Mouse (Mus musculus): ENCODE results near the gene Rab40c. TPM values are rescaled to one million over a fixed set of nuclear protein-coding genes. Genes with fewer than 3 reads are reported as not detected.

Gene Rab40c
- polyA plus RNA-seq, 1 experiment from 2014 or later = 6.6 TPM

GRCm38 (mm10) chr17:25834595-25835222, 84.8 kb downstream of the Rab40c start:
- peaks cover 49% of the 10 kb centered on the region for H3K36me3 ChIP-seq (replicated peaks)
- no peak for ATAC-seq (ENCODE audit: insufficient read depth)
- peak overlapping the region; percentile 92 for H3K4me2 ChIP-seq
- H3K9me3 ChIP-seq (replicated peaks) = no peaks in the 10 kb centered on the region
- peak overlapping the region; percentile 72 for H3K4me3 ChIP-seq (replicated peaks)
- WGBS (ENCODE audit: insufficient replicate concordance) = 67% methylated on average over 12 of the region's 12 CpGs
- no peaks in the 10 kb centered on the region for H3K27me3 ChIP-seq
- 0 out of 2 replicates have a peak overlapping the region, but pooled peaks have one; percentile 90 for H3K27ac ChIP-seq (replicated peaks)
- H3K9ac ChIP-seq = peak overlapping the region; percentile 71; the same call in 1 of the 2 replicates
- H3K4me1 ChIP-seq (replicated peaks) = peaks cover 90% of the 10 kb centered on the region

- peak overlapping the region; percentile 90 for H3K27ac ChIP-seq (replicated peaks)
- peak overlapping the region; percentile 71 for H3K9ac ChIP-seq
- no peak for ATAC-seq (ENCODE audit: insufficient read depth)
- peaks cover 91% of the 10 kb centered on the region for H3K4me1 ChIP-seq (replicated peaks)
- no peaks in the 10 kb centered on the region for H3K27me3 ChIP-seq
- peaks cover 46% of the 10 kb centered on the region for H3K36me3 ChIP-seq (replicated peaks)
- no peaks in the 10 kb centered on the region for H3K9me3 ChIP-seq (replicated peaks)
- 33% methylated on average over 6 of the region's 6 CpGs for whole genome bisulfite sequencing (ENCODE audit: insufficient replicate concordance)
- peak overlapping the region; percentile 72 for H3K4me3 ChIP-seq (replicated peaks)
- H3K4me2 ChIP-seq = peak overlapping the region; percentile 92
Observed at GRCm38 (mm10) chr17:25833961-25834594, 85.4 kb downstream of the Rab40c start.

- H3K4me3 ChIP-seq (replicated peaks) = peak within 1 kb of the TSS; percentile 72
- H3K27me3 ChIP-seq = no peaks in the 10 kb centered on the region
- peak within 1 kb of the TSS; percentile 90 for H3K27ac ChIP-seq (replicated peaks)
- no peaks in the 10 kb centered on the region for H3K9me3 ChIP-seq (replicated peaks)
- H3K4me1 ChIP-seq (replicated peaks) = peaks cover 95% of the 10 kb centered on the region
- peaks cover 41% of the 10 kb centered on the region for H3K36me3 ChIP-seq (replicated peaks)
- peak within 1 kb of the TSS; percentile 92 for H3K4me2 ChIP-seq
- peak within 1 kb of the TSS; percentile 79 for H3K9ac ChIP-seq
- peak; percentile 59 for ATAC-seq (ENCODE audit: insufficient read depth)
- WGBS (ENCODE audit: insufficient replicate concordance) = 0% methylated on average over 24 of the region's 24 CpGs
Observed at GRCm38 (mm10) chr17:25833291-25833663, 86.2 kb downstream of the Rab40c start, which contains the start of gene Stub1. Gene Stub1 (minus strand): TSS chr17:25833404.

- Histone ChIP-seq H3K9ac (peak overlapping the region; percentile 79), H3K4me3 (replicated peaks) (peak overlapping the region; percentile 72), H3K4me2 (peak overlapping the region; percentile 92), H3K27me3 (no peaks in the 10 kb centered on the region), H3K36me3 (replicated peaks) (peaks cover 41% of the 10 kb centered on the region), H3K4me1 (replicated peaks) (peaks cover 92% of the 10 kb centered on the region), H3K27ac (replicated peaks) (peak overlapping the region; percentile 90), H3K9me3 (replicated peaks) (no peaks in the 10 kb centered on the region)
- WGBS (ENCODE audit: insufficient replicate concordance) = 0% methylated on average over 75 of the region's 77 CpGs
- peak; percentile 87 for ATAC-seq (ENCODE audit: insufficient read depth)
Observed at GRCm38 (mm10) chr17:25832436-25833290, 86.9 kb downstream of the Rab40c start.

Other genes with a start within 250 kb of the Rab40c start
- not detected in 2 replicates for gene Gng13, start 202.6 kb downstream of the Rab40c start, polyA plus RNA-seq (2015; fragmentation: Nextera tagmentation; extraction: Ambion mirVana)
- 21.1 and 24.2 TPM in 2 replicates for gene Chtf18, start 192.3 kb downstream of the Rab40c start, polyA plus RNA-seq (2015; fragmentation: Nextera tagmentation; extraction: Ambion mirVana)
- gene Rpusd1, start 192.1 kb downstream of the Rab40c start, polyA plus RNA-seq (2015; fragmentation: Nextera tagmentation; extraction: Ambion mirVana) = 6.4 and 6.6 TPM in 2 replicates
- not detected in 2 replicates for gene Mslnl, start 183.7 kb downstream of the Rab40c start, polyA plus RNA-seq (2015; fragmentation: Nextera tagmentation; extraction: Ambion mirVana)
- gene Msln, start 165.3 kb downstream of the Rab40c start, polyA plus RNA-seq (2015; fragmentation: Nextera tagmentation; extraction: Ambion mirVana) = 2.5 and 2.7 TPM in 2 replicates
- 13.2 and 14.8 TPM in 2 replicates for gene Narfl, start 146.0 kb downstream of the Rab40c start, polyA plus RNA-seq (2015; fragmentation: Nextera tagmentation; extraction: Ambion mirVana)
- 5.6 and 7.4 TPM in 2 replicates for gene Haghl, start 134.1 kb downstream of the Rab40c start, polyA plus RNA-seq (2015; fragmentation: Nextera tagmentation; extraction: Ambion mirVana)
- 0.03 and 0.07 TPM in 2 replicates for gene Ccdc78, start 133.1 kb downstream of the Rab40c start, polyA plus RNA-seq (2015; fragmentation: Nextera tagmentation; extraction: Ambion mirVana)
- 54.9 and 59.6 TPM in 2 replicates for gene Fam173a, start 126.8 kb downstream of the Rab40c start, polyA plus RNA-seq (2015; fragmentation: Nextera tagmentation; extraction: Ambion mirVana)
- not detected in 2 replicates for gene AC134908.4, start 124.1 kb downstream of the Rab40c start, polyA plus RNA-seq (2015; fragmentation: Nextera tagmentation; extraction: Ambion mirVana)
- gene Metrn, start 122.6 kb downstream of the Rab40c start, polyA plus RNA-seq (2015; fragmentation: Nextera tagmentation; extraction: Ambion mirVana) = 15.5 and 18.2 TPM in 2 replicates
- gene Fbxl16, start 110.6 kb downstream of the Rab40c start, polyA plus RNA-seq (2015; fragmentation: Nextera tagmentation; extraction: Ambion mirVana) = 0.07 and 0.12 TPM in 2 replicates
- 11.7 and 13.0 TPM in 2 replicates for gene Wdr24, start 96.1 kb downstream of the Rab40c start, polyA plus RNA-seq (2015; fragmentation: Nextera tagmentation; extraction: Ambion mirVana)
- gene Jmjd8, start 90.9 kb downstream of the Rab40c start, polyA plus RNA-seq (2015; fragmentation: Nextera tagmentation; extraction: Ambion mirVana) = 19.6 and 25.2 TPM in 2 replicates
- 114 and 130 TPM in 2 replicates for gene Stub1, start 86.3 kb downstream of the Rab40c start, polyA plus RNA-seq (2015; fragmentation: Nextera tagmentation; extraction: Ambion mirVana)
- 0.25 and 0.48 TPM in 2 replicates for gene Rhbdl1, start 82.4 kb downstream of the Rab40c start, polyA plus RNA-seq (2015; fragmentation: Nextera tagmentation; extraction: Ambion mirVana)
- gene Gm20683, start 78.0 kb downstream of the Rab40c start, polyA plus RNA-seq (2015; fragmentation: Nextera tagmentation; extraction: Ambion mirVana) = 0.46 and 0.52 TPM in 2 replicates
- 10.8 and 12.6 TPM in 2 replicates for gene Rhot2, start 74.9 kb downstream of the Rab40c start, polyA plus RNA-seq (2015; fragmentation: Nextera tagmentation; extraction: Ambion mirVana)
- gene Wdr90, start 58.2 kb downstream of the Rab40c start, polyA plus RNA-seq (2015; fragmentation: Nextera tagmentation; extraction: Ambion mirVana) = 8.1 and 9.3 TPM in 2 replicates
- gene Mcrip2, start 51.0 kb downstream of the Rab40c start, polyA plus RNA-seq (2015; fragmentation: Nextera tagmentation; extraction: Ambion mirVana) = 37.3 and 39.3 TPM in 2 replicates
- gene Mettl26, start 44.7 kb downstream of the Rab40c start, polyA plus RNA-seq (2015; fragmentation: Nextera tagmentation; extraction: Ambion mirVana) = 46.4 and 49.4 TPM in 2 replicates
- gene Wfikkn1, start 38.9 kb downstream of the Rab40c start, polyA plus RNA-seq (2015; fragmentation: Nextera tagmentation; extraction: Ambion mirVana) = 0.35 and 0.59 TPM in 2 replicates
- 156 and 174 TPM in 2 replicates for gene Pigq, start 25.2 kb upstream of the Rab40c start, polyA plus RNA-seq (2015; fragmentation: Nextera tagmentation; extraction: Ambion mirVana)
- 6.1 and 6.7 TPM in 2 replicates for gene Nhlrc4, start 25.2 kb upstream of the Rab40c start, polyA plus RNA-seq (2015; fragmentation: Nextera tagmentation; extraction: Ambion mirVana)
- 0.23 and 0.37 TPM in 2 replicates for gene A930017K11Rik, start 32.8 kb upstream of the Rab40c start, polyA plus RNA-seq (2015; fragmentation: Nextera tagmentation; extraction: Ambion mirVana)
- gene Capn15, start 66.1 kb upstream of the Rab40c start, polyA plus RNA-seq (2015; fragmentation: Nextera tagmentation; extraction: Ambion mirVana) = 9.7 and 11.4 TPM in 2 replicates
- gene Rab11fip3, start 149.8 kb upstream of the Rab40c start, polyA plus RNA-seq (2015; fragmentation: Nextera tagmentation; extraction: Ambion mirVana) = 2.1 and 2.3 TPM in 2 replicates
- 14.7 and 17.2 TPM in 2 replicates for gene Decr2, start 170.6 kb upstream of the Rab40c start, polyA plus RNA-seq (2015; fragmentation: Nextera tagmentation; extraction: Ambion mirVana)
- gene Nme4, start 175.9 kb upstream of the Rab40c start, polyA plus RNA-seq (2015; fragmentation: Nextera tagmentation; extraction: Ambion mirVana) = 34.6 and 35.5 TPM in 2 replicates
- 1.5 and 1.7 TPM in 2 replicates for gene Tmem8, start 193.6 kb upstream of the Rab40c start, polyA plus RNA-seq (2015; fragmentation: Nextera tagmentation; extraction: Ambion mirVana)
- gene Mrpl28, start 203.8 kb upstream of the Rab40c start, polyA plus RNA-seq (2015; fragmentation: Nextera tagmentation; extraction: Ambion mirVana) = 120 and 124 TPM in 2 replicates
- gene Axin1, start 219.0 kb upstream of the Rab40c start, polyA plus RNA-seq (2015; fragmentation: Nextera tagmentation; extraction: Ambion mirVana) = 7.1 and 9.1 TPM in 2 replicates